Mouse (Mus musculus) Patski (cell line): ENCODE results near the gene Pex26. TPM values are rescaled to one million over a fixed set of nuclear protein-coding genes. Genes with fewer than 3 reads are reported as not detected.

Source experiments
- ATAC-seq: fragments of 100-300 bp; one replicate; pipeline ENCODE4 v1.8.0; 2021
- CTCF ChIA-PET: fragments of 350-600 bp; sonication (Branson Sonifier 250); formaldehyde crosslinking; loops from one replicate; lab custom pipeline; 2022; ENCODE audit warnings: inconsistent platforms; lab: Charles Lee
- POLR2A ChIA-PET: fragments of 350-600 bp; sonication (Branson Sonifier 250); formaldehyde crosslinking; loops from one replicate; lab custom pipeline; 2022; ENCODE audit warnings: antibody characterized with exemption, inconsistent platforms; lab: Charles Lee
- DNase-seq: peaks from one replicate; pipeline ENCODE4 v3.0.0-alpha.2; 2011; ENCODE audit warnings: low read depth, low spot score
- H3K27me3 ChIP-seq: fragments of 371-371 bp; one replicate; pipeline ENCODE4 v1.5.1; 2021
- CTCF ChIP-seq: fragments of 100-300 bp; IDR thresholded peaks from one replicate; pipeline ENCODE4 v1.5.1; 2021
- in situ Hi-C: fragments of 300-500 bp; cut with MboI; formaldehyde crosslinking; loops from 3 replicates; pipeline ENCODE4 v1.11.1; 2018; ENCODE audit warnings: low pct_unique_long_range_greater_than_20kb, mixed read lengths
- polyA plus RNA-seq: library from polyadenylated mRNA; unstranded; gene quantifications from one replicate; pipeline ENCODE4 v1.2.3, GENCODE M21; 2021

Pex26 gene
- polyA plus RNA-seq, 1 experiment from 2014 or later, result 22.1 TPM

DNA sequence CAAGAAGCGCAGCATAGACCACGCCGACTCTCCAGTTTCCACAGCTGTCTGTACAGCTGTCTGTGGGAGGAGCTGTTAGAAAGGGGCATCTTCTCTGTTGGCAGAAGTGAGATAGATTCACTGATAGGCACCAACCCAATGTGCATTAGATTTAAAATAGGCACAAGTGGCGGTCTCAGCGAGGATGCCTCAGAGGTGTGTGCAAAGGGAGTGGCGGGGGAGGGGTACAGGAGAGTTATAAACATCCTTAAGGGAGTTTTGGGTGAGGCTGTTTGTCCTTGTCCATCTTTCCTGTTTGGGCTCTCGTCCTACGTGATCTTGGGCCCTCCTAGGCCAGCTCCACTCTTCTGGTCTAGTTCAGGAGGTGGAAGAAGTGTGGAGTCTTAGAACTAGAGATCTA lies 45.0 kb downstream of the Pex26 start:
- peaks cover 19% of the 10 kb centered on the region for H3K27me3 ChIP-seq
- ATAC-seq (no peak), DNase-seq (no peak)
- in situ Hi-C loops, result no loop called here
- POLR2A ChIA-PET, result no interaction called here
- CTCF ChIA-PET, result interaction anchor here (1.2 kb wide), 1 partner anchor 10 kb away, joined by 3 read pairs; no protein-coding TSS in a partner anchor
- no peak for TF ChIP-seq CTCF

DNA sequence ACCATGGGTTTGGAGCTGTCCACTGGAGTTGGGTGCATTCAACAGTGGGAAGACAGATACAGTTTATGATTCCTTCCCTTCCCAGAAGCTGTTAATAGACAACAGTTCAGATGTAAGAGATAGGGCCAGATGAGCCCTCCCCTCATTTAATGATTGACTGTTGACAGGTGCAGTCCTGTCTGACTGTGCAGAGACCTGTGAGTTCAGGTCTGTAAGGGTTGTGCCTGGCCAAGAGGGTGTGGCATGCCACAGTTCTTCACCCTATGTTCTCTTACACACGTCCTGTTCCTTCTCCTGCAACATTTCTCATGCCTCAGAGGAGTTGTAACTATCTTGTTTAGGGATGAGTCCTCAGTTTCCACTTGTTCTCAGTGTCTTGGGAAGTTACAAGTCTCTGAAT lies 49.2 kb downstream of the Pex26 start:
- ATAC-seq (no peak), DNase-seq (no peak)
- peaks cover 28% of the 10 kb centered on the region for H3K27me3 ChIP-seq
- in situ Hi-C loops, result no loop called here
- no peak for TF ChIP-seq CTCF
- CTCF ChIA-PET, result no interaction called here
- POLR2A ChIA-PET, result no interaction called here

DNA sequence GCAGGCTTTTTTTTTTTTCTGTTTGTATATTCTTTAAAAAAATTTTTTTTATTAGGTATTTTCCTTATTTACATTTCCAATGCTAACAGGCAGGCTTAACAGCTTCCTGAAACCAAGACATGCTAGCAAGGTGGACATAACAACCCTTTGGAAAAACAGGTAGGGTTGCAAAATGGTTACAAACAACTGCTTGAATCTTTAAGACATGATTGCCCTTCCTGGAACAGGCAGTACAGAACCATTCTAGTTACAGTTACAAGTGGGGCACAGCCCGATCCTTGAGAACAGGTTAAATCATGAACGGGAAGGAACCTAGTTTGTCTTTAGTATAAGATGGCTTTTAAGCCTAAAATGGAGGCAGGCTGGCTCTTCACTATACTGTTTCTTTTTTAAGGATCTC lies 52.9 kb downstream of the Pex26 start:
- DNase-seq (no peak), ATAC-seq (no peak)
- CTCF ChIA-PET, result no interaction called here
- in situ Hi-C loops, result no loop called here
- no peak for TF ChIP-seq CTCF
- POLR2A ChIA-PET, result no interaction called here
- H3K27me3 ChIP-seq, result peaks cover 37% of the 10 kb centered on the region

DNA sequence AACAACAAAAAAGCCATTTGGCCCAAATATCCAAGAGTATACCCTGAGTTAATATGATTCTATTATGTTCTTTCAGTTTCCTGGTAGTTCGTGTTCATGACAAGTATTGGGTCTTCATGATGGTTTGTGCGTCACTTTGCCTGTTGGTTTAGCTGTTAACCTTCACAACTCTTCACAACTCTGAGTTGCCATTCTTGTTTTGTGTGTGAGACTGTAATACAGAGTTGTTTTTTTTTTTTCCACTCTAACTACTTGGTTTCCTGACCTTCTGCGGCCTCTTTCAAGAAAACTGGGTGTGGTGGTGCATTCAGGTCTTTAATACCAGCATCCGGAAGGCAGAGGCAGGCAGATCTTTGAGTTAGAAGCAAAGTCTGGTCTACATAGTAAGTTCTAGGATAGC lies 54.7 kb downstream of the Pex26 start:
- in situ Hi-C loops, result no loop called here
- ATAC-seq (no peak), DNase-seq (no peak)
- ChIA-PET CTCF (interaction anchor here (1.2 kb wide), 1 partner anchor 9 kb away, joined by 3 read pairs; no protein-coding TSS in a partner anchor), POLR2A (no interaction called here)
- peaks cover 31% of the 10 kb centered on the region for H3K27me3 ChIP-seq
- TF ChIP-seq CTCF, result no peak

DNA sequence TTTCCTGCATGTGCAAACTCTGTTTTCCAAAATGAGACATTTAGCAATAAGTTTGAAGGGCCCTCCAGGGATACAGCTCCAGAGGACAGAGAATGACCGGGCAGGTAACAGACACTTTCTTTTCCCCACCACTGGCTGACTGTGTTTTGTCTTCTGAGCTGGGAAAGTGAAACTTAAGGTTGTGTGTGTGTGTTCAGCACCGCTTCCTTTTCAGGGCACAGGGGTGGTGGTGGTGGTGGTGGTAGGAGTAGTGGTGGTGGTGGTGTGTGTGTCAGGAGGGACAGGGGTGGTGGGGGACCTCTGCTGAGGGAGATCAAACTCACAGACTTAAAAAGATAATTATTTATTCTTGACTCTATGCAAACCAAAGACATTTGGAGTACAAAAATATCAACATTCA lies 58.3 kb downstream of the Pex26 start:
- DNase-seq, result no peak
- ATAC-seq, result no peak
- in situ Hi-C loops, result no loop called here
- peaks cover 25% of the 10 kb centered on the region for H3K27me3 ChIP-seq
- ChIA-PET CTCF (no interaction called here), POLR2A (interaction anchor here (0.7 kb wide), 1 partner anchor 8 kb away, joined by 3 read pairs; no protein-coding TSS in a partner anchor)
- no peak for TF ChIP-seq CTCF

DNA sequence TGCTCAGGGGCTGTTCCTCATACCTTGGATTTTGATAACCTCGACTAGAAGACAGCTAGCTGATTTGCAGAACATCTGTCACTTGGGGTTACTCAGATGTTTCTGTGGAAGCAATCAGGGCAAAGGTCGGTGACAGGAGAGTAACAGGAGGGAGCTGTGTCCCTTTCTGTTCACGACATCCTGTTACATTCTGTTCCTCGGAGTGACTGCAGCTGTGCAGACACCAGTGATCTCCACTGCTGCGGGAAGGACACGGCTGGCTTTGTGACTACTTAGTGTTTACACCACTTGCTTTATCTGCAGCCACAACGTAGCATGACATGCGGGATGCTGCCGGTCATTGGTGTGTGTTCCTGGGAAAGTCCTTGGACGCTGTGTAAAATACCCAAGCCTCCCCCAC lies 59.7 kb downstream of the Pex26 start:
- CTCF ChIA-PET, result interaction anchor here (1.0 kb wide), 1 partner anchor 28 kb away, joined by 3 read pairs; no protein-coding TSS in a partner anchor
- ATAC-seq, result no peak
- H3K27me3 ChIP-seq, result peaks cover 18% of the 10 kb centered on the region
- no peak for DNase-seq
- POLR2A ChIA-PET, result no interaction called here
- no peak for TF ChIP-seq CTCF
- in situ Hi-C loops, result no loop called here

DNA sequence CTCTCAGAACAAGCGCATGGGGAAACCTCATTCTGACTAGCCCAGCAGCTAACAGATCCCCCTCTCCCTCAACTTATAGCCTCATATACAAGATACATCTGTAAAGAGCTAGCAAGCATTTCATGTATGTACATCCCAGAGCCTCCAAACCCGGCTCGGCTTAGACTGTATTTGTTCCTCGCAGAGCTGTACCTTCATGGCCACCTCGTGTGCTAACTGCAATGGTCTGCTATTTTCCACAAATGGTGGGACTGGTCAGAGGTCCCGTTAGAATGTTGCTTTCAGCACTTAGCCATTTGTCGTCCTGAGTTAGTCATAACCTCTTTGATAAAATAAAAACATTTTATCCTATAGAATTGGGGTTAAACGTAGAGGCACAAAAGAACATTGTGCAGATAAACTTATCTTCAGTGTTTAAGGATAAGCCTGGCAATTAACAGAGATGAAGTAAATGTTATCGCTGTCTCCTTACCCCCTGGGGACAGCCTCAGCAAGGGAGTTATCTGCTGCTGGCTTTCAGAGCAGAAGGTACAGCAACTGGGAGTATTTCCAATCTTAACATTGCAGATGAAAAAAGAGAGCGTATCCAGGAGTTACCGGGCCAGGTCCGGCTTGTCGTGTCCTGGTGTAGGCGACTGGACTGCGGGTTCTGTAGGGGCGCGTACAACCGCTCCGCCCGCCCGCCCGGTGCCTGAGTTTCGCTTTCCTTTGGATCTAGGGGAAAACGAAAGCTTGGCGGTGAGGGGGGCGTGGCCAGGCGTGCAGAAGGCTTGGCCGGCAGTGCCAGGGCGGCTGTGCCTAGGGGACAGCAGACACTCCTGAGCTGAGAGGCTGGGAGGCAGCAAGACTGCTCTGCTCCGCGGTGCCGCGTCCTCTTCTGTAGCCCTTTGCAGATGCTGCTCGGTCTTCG lies 61.9 kb downstream of the Pex26 start, which contains the start of gene Usp18:
Gene Usp18, plus strand, starts transcription at position 780 of the 910 bp plus-strand sequence.
- DNase-seq (peak; percentile 10), ATAC-seq (peak; percentile 99)
- POLR2A ChIA-PET, result no interaction called here
- in situ Hi-C loops, result no loop called here
- peaks cover 11% of the 10 kb centered on the region for H3K27me3 ChIP-seq
- TF ChIP-seq CTCF, result no peak
- CTCF ChIA-PET, result no interaction called here

DNA sequence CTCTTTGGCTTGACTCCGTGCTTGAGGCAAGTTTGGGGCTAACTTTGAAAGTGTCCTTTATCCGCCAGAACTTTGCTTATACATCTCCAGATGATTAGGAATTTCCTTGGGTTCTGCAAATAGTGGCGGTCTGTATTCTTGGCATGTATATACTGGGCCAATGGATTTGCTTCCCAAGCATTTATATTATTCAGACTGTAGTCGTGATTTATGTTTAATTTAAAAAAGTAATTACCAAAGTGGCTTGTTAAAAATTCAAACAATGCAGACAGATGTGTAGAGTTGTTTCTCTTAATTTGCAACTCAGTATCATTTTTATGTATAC lies 62.5 kb downstream of the Pex26 start:
- in situ Hi-C loops, result no loop called here
- H3K27me3 ChIP-seq, result peaks cover 7% of the 10 kb centered on the region
- TF ChIP-seq CTCF, result no peak
- peak; percentile 18 for ATAC-seq
- ChIA-PET CTCF (no interaction called here), POLR2A (no interaction called here)
- no peak for DNase-seq

Other genes with a start within 250 kb of the Pex26 start
- 47.3 TPM for gene Mical3, start 52.7 kb upstream of the Pex26 start, polyA plus RNA-seq
- gene Tuba8, start 27.0 kb downstream of the Pex26 start, polyA plus RNA-seq, result 0.04 TPM
- 1.0 TPM for gene Usp18, start 62.2 kb downstream of the Pex26 start, polyA plus RNA-seq
- gene Slc6a13, start 116.6 kb downstream of the Pex26 start, polyA plus RNA-seq, result not detected
- 0.23 TPM for gene Slc6a12, start 159.4 kb downstream of the Pex26 start, polyA plus RNA-seq